Mouse (Mus musculus): Measurements from ENCODE around the gene Rpp14. TPM values are rescaled to one million over a fixed set of nuclear protein-coding genes. Genes with fewer than 3 reads are reported as not detected.

The Rpp14 gene
- 16.9 and 25.6 TPM in 2 replicates for polyA plus RNA-seq (2012; rRNA removed)

GRCm38 (mm10) chr14:8080165-8080679 is at the start of gene Rpp14:
Gene Rpp14 (plus strand): TSS chr14:8080367.

GRCm38 (mm10) chr14:8097978-8098686 is 18.0 kb downstream of the Rpp14 start, which contains the start of gene Pxk:
Gene Pxk (plus strand): TSS chr14:8098211.

Other genes starting within 250 kb of the Rpp14 start
- 0.24 and 0.29 TPM in 2 replicates for gene Gm45521, start 123.1 kb upstream of the Rpp14 start, polyA plus RNA-seq (2012; rRNA removed)
- 0.10 TPM in 1 of 2 replicates, not detected in the other for gene Dnase1l3, start 85.8 kb upstream of the Rpp14 start, polyA plus RNA-seq (2012; rRNA removed)
- gene Abhd6, start 77.5 kb upstream of the Rpp14 start, polyA plus RNA-seq (2012; rRNA removed), result 9.0 and 11.6 TPM in 2 replicates
- 16.9 and 25.7 TPM in 2 replicates for gene Pxk, start 17.8 kb downstream of the Rpp14 start, polyA plus RNA-seq (2012; rRNA removed)
- 161 and 183 TPM in 2 replicates for gene Pdhb, start 92.7 kb downstream of the Rpp14 start, polyA plus RNA-seq (2012; rRNA removed)
- gene Kctd6, start 133.8 kb downstream of the Rpp14 start, polyA plus RNA-seq (2012; rRNA removed), result 6.9 and 12.2 TPM in 2 replicates
- gene Acox2, start 179.0 kb downstream of the Rpp14 start, polyA plus RNA-seq (2012; rRNA removed), result 0.05 and 0.21 TPM in 2 replicates
- 0.79 and 1.9 TPM in 2 replicates for gene Fam107a, start 237.7 kb downstream of the Rpp14 start, polyA plus RNA-seq (2012; rRNA removed)